Mouse (Mus musculus) B cell, adult 62 days (primary cell): ENCODE data around the gene Sptbn2. TPM values are rescaled to one million over a fixed set of nuclear protein-coding genes. Genes with fewer than 3 reads are reported as not detected.

Experiments used
- total RNA-seq: library from RNA; stranded (reverse); gene quantifications from 4 replicates; pipeline ENCODE4 v1.2.4, GENCODE M21; 2023

Sptbn2 gene
- total RNA-seq = not detected in 4 replicates

DNA sequence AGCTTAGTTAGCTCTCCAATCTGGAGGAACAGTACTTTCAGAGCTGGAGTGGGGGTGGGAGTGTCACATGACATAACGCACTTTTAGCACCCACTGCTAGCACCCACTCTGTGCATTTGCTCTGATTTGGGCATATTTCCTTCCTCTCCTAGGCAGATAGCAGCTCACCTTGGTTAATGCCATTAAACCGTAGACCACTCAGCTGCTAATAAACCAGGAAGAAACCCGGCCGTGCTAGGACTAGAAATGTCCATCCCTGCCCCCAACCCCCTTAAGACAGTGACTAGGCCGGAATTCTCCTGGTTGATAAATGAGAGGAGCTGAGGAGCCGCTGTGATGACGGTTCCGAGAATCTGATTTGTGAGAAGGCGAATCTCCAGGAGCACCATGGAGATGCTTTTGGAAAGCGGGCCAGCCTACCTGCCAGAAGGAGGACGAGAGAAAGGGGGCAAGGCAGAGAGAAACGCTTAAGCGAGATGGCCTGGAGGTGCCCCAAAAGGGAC lies at the start of gene Sptbn2:
TSS of gene Sptbn2 (plus strand) at position 70 of the 503 bp plus-strand sequence.

DNA sequence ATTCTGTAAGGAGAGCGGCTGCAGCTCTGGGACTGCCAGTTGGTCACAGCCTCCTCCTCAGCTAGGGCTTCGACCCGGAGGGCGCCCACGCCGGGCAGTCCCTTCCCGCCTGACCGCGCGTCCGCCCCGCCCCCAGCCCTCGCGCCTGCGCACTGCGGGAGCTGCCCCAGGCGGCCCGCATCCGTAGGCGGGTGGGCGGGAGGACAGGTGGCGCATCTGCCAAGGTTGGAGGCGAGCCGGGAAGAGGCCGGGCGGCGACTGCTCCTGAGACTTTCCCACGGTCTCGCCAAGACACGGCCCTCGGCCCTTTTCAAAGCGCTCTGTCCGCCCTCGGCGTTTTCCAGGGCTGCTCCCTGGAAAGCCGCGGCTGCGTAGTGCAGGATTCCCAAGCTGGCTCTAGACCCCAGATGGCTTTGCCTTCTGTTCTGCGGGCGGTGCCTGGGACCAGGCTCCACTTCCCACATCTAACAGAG lies 12.7 kb upstream of the Sptbn2 start, which contains the start of gene Gm960:
TSS of gene Gm960 (minus strand) at position 464 of the 473 bp plus-strand sequence.

DNA sequence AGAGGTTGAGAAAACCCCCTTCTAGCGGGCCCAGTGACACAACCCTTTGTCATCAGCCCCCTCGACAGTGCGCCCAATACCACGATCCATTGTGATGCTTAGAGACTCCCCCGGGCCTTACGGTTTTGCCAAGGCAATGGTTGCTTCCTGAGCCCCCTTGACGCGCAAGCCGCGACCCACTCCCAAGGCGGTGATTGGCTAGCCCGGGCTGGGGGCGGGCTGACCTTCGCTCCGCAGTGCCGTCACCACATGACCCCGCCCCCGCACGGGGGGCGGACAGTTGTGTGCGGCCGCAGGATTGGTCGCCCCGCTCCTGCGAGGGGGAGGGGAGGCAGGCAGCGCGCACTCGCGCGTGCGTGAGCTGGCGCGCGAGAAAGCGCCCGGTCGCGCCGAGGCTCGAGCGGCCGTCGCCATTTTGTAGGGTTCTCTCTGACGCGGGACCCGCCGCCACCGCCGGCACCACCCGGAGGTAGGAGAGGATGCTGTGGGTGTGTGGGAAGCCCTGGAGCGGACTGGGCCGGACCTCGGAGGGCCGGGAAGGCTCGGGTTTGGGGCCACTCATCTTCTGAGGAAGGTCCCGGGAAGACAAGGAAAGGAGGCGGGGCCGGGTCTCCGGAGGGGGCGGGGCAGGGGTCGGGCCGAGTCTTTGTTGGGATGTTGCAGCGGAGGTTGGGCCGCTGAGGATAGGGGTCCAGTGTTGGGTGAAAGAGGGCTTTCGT lies 45.4 kb downstream of the Sptbn2 start, which contains the start of gene Rbm4b:
TSS of gene Rbm4b (plus strand) at position 305 of the 719 bp plus-strand sequence.

DNA sequence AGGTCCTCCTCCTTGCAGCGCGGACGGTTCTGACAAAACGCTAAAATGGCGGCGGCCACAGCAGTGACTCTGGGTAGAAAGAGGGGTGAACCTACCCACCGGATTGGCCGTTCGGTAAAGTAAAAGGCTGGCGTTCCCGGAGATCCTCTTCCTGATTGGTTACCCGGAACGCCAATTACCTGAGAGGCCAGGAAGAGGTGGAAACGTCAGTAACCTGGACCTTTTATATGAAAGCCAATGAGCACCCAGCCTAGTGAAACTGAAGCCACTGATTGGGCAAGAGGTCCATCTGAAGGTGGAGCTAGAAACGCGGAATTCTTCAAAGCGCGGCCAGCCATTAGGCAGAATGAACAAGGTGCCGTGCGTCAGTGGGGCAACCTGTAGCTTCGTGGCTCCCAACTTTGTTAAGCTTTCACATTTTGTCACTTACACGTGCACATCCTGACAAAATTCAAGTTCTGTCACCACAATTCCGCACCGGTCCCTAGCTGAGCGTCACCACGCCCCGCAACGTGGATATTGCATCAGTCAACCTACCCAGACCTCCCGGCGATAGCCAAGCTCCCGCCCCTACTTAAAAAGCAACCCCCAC lies 83.0 kb downstream of the Sptbn2 start, which contains the start of gene Rbm4:
TSS of gene Rbm4 (minus strand) at position 71 of the 592 bp plus-strand sequence.

Other genes starting within 250 kb of the Sptbn2 start
- not detected in 4 replicates for gene Syt12, start 233.7 kb upstream of the Sptbn2 start, total RNA-seq
- gene 2010003K11Rik, start 212.6 kb upstream of the Sptbn2 start, total RNA-seq = not detected in 4 replicates
- 2.4 to 4.6 TPM (median 3.8 TPM) in 4 replicates for gene Pcx, start 200.7 kb upstream of the Sptbn2 start, total RNA-seq
- gene Lrfn4, start 95.5 kb upstream of the Sptbn2 start, total RNA-seq = 0.30 to 0.46 TPM (median 0.32 TPM) in 4 replicates
- gene Rce1, start 85.5 kb upstream of the Sptbn2 start, total RNA-seq = 47.0 to 56.9 TPM (median 51.6 TPM) in 4 replicates
- not detected in 4 replicates for gene Gm960, start 12.5 kb upstream of the Sptbn2 start, total RNA-seq
- 22.6 to 30.4 TPM (median 26.7 TPM) in 4 replicates for gene Rbm4b, start 45.3 kb downstream of the Sptbn2 start, total RNA-seq
- 61.9 to 70.4 TPM (median 67.2 TPM) in 4 replicates for gene Rbm4, start 82.7 kb downstream of the Sptbn2 start, total RNA-seq
- 31.5 to 41.0 TPM (median 35.7 TPM) in 4 replicates for gene Gm21992, start 100.4 kb downstream of the Sptbn2 start, total RNA-seq
- 62.0 to 86.9 TPM (median 81.9 TPM) in 4 replicates for gene Rbm14, start 100.5 kb downstream of the Sptbn2 start, total RNA-seq
- gene Ccs, start 128.2 kb downstream of the Sptbn2 start, total RNA-seq = 17.3 to 22.6 TPM (median 21.8 TPM) in 4 replicates
- gene Ccdc87, start 128.2 kb downstream of the Sptbn2 start, total RNA-seq = not detected in 4 replicates
- 0.88 to 1.8 TPM (median 1.5 TPM) in 4 replicates for gene Ctsf, start 144.0 kb downstream of the Sptbn2 start, total RNA-seq
- gene Actn3, start 166.7 kb downstream of the Sptbn2 start, total RNA-seq = not detected in 4 replicates
- gene Zdhhc24, start 167.5 kb downstream of the Sptbn2 start, total RNA-seq = 7.5 to 11.4 TPM (median 9.0 TPM) in 4 replicates
- gene Bbs1, start 195.5 kb downstream of the Sptbn2 start, total RNA-seq = 2.5 to 3.7 TPM (median 2.6 TPM) in 4 replicates
- gene Dpp3, start 217.1 kb downstream of the Sptbn2 start, total RNA-seq = 65.2 to 87.2 TPM (median 74.8 TPM) in 4 replicates
- gene Peli3, start 232.0 kb downstream of the Sptbn2 start, total RNA-seq = 1.5 to 2.5 TPM (median 2.0 TPM) in 4 replicates